Mouse (Mus musculus) liver, embryonic 14.5 days (tissue): ENCODE data around the gene Grtp1. TPM values are rescaled to one million over a fixed set of nuclear protein-coding genes. Genes with fewer than 3 reads are reported as not detected.

Source experiments
- ATAC-seq: fragments of 200-750 bp; cut with Nextera tagmentation; 2 replicates; pipeline ENCODE4 v1.8.0; 2017; ENCODE audit warnings: moderate number of reproducible peaks, mild to moderate bottlenecking, moderate library complexity; ENCODE audit not compliant: insufficient read depth
- DNase-seq, 3 experiments: peaks; one replicate each; pipeline ENCODE4 v3.0.0-alpha.2; 2012 to 2013; ENCODE audit warnings: low read depth in 3 of 3, low spot score in 3 of 3
- H3K27ac ChIP-seq: fragments of 300-500 bp; sonication (generic); 2 replicates; pipeline ENCODE4 v1.5.1; 2014; ENCODE audit warnings: moderate library complexity, mild to moderate bottlenecking, control low read depth, inconsistent platforms
- H3K27me3 ChIP-seq: fragments of 300-500 bp; sonication (generic); 2 replicates; pipeline ENCODE4 v1.6.1; 2014; ENCODE audit warnings: mild to moderate bottlenecking, low read length, moderate library complexity; ENCODE audit not compliant: control insufficient read depth, insufficient read depth
- H3K36me3 ChIP-seq: fragments of 300-500 bp; sonication (generic); replicated peaks from 2 replicates; pipeline ENCODE4 v1.6.1; 2014; ENCODE audit warnings: low read depth; ENCODE audit not compliant: control insufficient read depth, insufficient read depth
- H3K4me1 ChIP-seq, 2 experiments: fragments of 200-500 bp in 1 of 2; fragments of 300-500 bp in 1 of 2; sonication (generic) in 1 of 2; replicated peaks; 2 replicates each; pipeline ENCODE4 v1.6.1; 2012 to 2014; ENCODE audit warnings: antibody characterized with exemption in 1 of 2, inconsistent platforms in 1 of 2, low read length in 1 of 2; ENCODE audit not compliant: control insufficient read depth in 2 of 2, insufficient read depth in 2 of 2
- H3K4me2 ChIP-seq: fragments of 300-500 bp; sonication (generic); 2 replicates; pipeline ENCODE4 v1.6.1; 2014; ENCODE audit warnings: low read depth, mild to moderate bottlenecking, control low read depth, moderate library complexity
- H3K4me3 ChIP-seq, 2 experiments: fragments of 200-500 bp in 1 of 2; fragments of 300-500 bp in 1 of 2; sonication (generic) in 1 of 2; 2 replicates each; pipeline ENCODE4 v1.5.1; 2012 to 2014; ENCODE audit warnings: low read depth in 2 of 2, low read length in 2 of 2, mild to moderate bottlenecking in 2 of 2, control low read depth in 1 of 2, inconsistent platforms in 1 of 2, moderate library complexity in 1 of 2; ENCODE audit not compliant: insufficient read depth in 1 of 2
- H3K9ac ChIP-seq: fragments of 300-500 bp; sonication (generic); replicated peaks from 2 replicates; pipeline ENCODE4 v1.6.1; 2014; ENCODE audit warnings: mild to moderate bottlenecking, control low read depth, moderate library complexity
- H3K9me3 ChIP-seq: fragments of 300-500 bp; sonication (generic); 2 replicates; pipeline ENCODE4 v1.6.1; 2016; ENCODE audit warnings: low read length, mixed read lengths; ENCODE audit not compliant: control insufficient read depth
- CTCF ChIP-seq: IDR thresholded peaks from 2 replicates; pipeline ENCODE4 v1.5.1; 2016; ENCODE audit warnings: antibody characterized with exemption, low read depth, control low read depth
- EP300 ChIP-seq: IDR thresholded peaks from 2 replicates; pipeline ENCODE4 v1.6.1; 2016; ENCODE audit warnings: antibody characterized with exemption, low read depth
- WGBS: fragments of 180-500 bp; shearing (Covaris S2); extraction: QIAGEN DNeasy Blood & Tissue Kit; methylation state at CpG from one replicate; pipeline ENCODE4 v1.1.7; 2014; ENCODE audit not compliant: insufficient replicate concordance; 5-methylcytosine and 5-hydroxymethylcytosine counted together
- polyA plus RNA-seq, 2 experiments: library from polyadenylated mRNA; depleted of rRNA in 1 of 2; stranded (reverse) in 1 of 2; unstranded in 1 of 2; fragments of >200 nt; fragmentation: Nextera tagmentation in 1 of 2; extraction: Ambion mirVana in 1 of 2; gene quantifications; 2 replicates each; pipeline versions ENCODE4 v1.2.1 to v1.2.3; 2012 to 2014

Gene Grtp1
- polyA plus RNA-seq, 2 experiments: 5.7 to 9.5 TPM

GRCm38 (mm10) chr8:13234803-13235202 lies 34.4 kb upstream of the Grtp1 start:
- H3K9me3 ChIP-seq: no peaks in the 10 kb centered on the region
- no peak overlapping the region for H3K4me3 ChIP-seq
- ATAC-seq: no peak
- no peak overlapping the region for H3K9ac ChIP-seq
- H3K27me3 ChIP-seq: no peaks in the 10 kb centered on the region
- TF ChIP-seq CTCF: no peak
- no peak for TF ChIP-seq EP300
- no peaks in the 10 kb centered on the region for H3K4me1 ChIP-seq
- DNase-seq: no peak
- H3K36me3 ChIP-seq: no peaks in the 10 kb centered on the region
- no peak overlapping the region for H3K27ac ChIP-seq
- WGBS: 70% methylated on average over 13 of the region's 13 CpGs
- H3K4me2 ChIP-seq: no peak overlapping the region

DNA sequence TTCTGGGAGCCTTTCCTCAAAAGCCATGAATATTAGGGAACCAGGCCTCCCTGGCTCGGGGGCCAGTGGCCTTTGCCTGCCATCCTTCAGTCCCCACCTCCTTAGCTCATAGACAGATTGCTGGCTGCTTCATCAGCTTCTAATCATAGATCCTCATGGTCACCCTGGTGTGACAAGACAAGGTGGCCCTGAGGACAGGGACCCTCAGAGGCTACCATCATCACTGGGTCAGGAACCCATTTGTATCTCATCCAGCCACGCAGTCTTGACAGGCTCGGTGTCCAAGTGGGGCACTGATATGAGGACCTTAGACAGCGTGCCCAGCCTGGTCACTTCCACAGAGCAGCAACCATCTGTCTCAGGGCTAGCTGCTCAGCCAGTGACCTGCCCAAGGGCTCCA lies 30.1 kb upstream of the Grtp1 start:
- Histone ChIP-seq H3K9me3 (no peaks in the 10 kb centered on the region), H3K4me1 (peaks cover 0 to 3% of the 10 kb centered on the region in 2 experiments; a peak in 1 of 4 replicates), H3K36me3 (no peaks in the 10 kb centered on the region), H3K4me2 (no peak overlapping the region), H3K9ac (no peak overlapping the region), H3K4me3 (no peak overlapping the region), H3K27me3 (no peaks in the 10 kb centered on the region), H3K27ac (no peak overlapping the region)
- WGBS: 71% methylated on average over 4 of the region's 4 CpGs
- DNase-seq: no peak
- no peak for ATAC-seq
- TF ChIP-seq CTCF: no peak
- TF ChIP-seq EP300: no peak

DNA sequence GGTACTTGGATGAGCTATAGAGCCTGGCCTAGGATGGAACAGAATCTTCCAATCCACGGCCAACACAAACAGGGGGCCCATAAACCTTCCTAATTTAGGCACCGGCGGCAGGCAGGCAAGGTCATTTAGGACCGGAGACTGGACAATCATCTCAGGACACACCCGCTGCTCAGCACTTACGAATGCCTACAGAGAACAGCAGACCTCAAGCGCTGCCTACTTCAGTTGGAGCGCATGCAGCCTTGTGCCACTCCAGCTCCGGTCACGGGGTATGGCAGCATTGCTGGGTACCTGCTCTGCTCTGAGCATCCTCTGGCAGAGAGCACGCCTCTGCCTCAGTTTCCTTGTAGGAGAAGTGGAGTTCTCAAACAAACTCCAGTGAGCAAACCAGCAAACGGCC lies 29.4 kb upstream of the Grtp1 start:
- no peaks in the 10 kb centered on the region for H3K9me3 ChIP-seq
- H3K27ac ChIP-seq: no peak overlapping the region
- H3K9ac ChIP-seq: no peak overlapping the region
- TF ChIP-seq EP300 (no peak), CTCF (no peak)
- H3K4me1 ChIP-seq: peaks cover 0 to 3% of the 10 kb centered on the region in 2 experiments; a peak in 1 of 4 replicates
- 62% methylated on average over 12 of the region's 12 CpGs for WGBS
- H3K4me3 ChIP-seq: no peak overlapping the region
- H3K27me3 ChIP-seq: no peaks in the 10 kb centered on the region
- no peaks in the 10 kb centered on the region for H3K36me3 ChIP-seq
- ATAC-seq (no peak), DNase-seq (no peak)
- H3K4me2 ChIP-seq: no peak overlapping the region

DNA sequence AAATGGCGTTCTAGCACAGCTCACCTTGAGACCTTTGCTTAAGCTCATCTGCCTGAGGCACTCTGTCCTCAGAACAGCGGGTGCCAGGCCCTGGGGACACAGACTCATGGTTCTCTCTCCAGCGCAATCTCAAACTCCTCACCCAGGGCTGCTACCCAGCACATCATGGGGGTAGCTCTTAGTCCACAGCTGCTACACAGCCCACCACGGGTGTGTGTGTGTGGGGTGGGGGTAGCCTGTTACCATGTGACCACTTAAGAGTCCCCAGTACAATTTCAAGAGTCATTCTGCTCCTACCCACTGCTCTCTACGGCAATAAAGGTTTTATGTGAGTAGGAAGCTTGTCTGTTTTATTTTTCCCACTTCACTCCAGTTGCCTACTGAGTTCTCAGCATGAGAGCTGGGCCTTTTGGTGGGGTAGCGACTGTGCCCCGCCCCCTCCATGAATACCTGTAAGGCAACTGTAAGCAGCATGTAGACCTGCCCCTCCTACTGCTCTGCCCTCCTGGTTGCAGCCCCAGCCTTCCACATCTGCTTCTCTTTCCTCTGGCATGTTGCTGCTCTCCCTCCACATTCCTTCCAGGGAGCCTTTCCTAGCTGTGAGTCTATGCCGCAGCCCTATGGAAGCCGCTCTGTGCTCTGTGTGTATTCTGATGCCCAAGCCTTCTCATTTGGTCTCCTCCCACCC lies 28.6 kb upstream of the Grtp1 start:
- Histone ChIP-seq H3K27me3 (no peaks in the 10 kb centered on the region), H3K4me2 (no peak overlapping the region), H3K9me3 (no peaks in the 10 kb centered on the region), H3K36me3 (no peaks in the 10 kb centered on the region), H3K9ac (no peak overlapping the region), H3K27ac (no peak overlapping the region), H3K4me1 (peaks cover 0 to 3% of the 10 kb centered on the region in 2 experiments; a peak in 1 of 4 replicates), H3K4me3 (no peak overlapping the region)
- no peak for TF ChIP-seq EP300
- TF ChIP-seq CTCF: no peak
- WGBS: 45% methylated on average over 9 of the region's 9 CpGs
- DNase-seq (no peak), ATAC-seq (no peak)

- no peak for DNase-seq
- WGBS: 26% methylated on average over 3 of the region's 3 CpGs
- no peak overlapping the region for H3K9ac ChIP-seq
- TF ChIP-seq EP300 (no peak), CTCF (no peak)
- H3K4me1 ChIP-seq: peaks cover 0 to 3% of the 10 kb centered on the region in 2 experiments; a peak in 1 of 4 replicates
- H3K4me3 ChIP-seq: no peak overlapping the region
- H3K27me3 ChIP-seq: no peaks in the 10 kb centered on the region
- H3K9me3 ChIP-seq: no peaks in the 10 kb centered on the region
- ATAC-seq: no peak
- no peaks in the 10 kb centered on the region for H3K36me3 ChIP-seq
- no peak overlapping the region for H3K27ac ChIP-seq
- no peak overlapping the region for H3K4me2 ChIP-seq
Observed at GRCm38 (mm10) chr8:13227184-13227583, 26.8 kb upstream of the Grtp1 start.
